Mouse (Mus musculus): ENCODE data around the gene Il18rap. TPM values are rescaled to one million over a fixed set of nuclear protein-coding genes. Genes with fewer than 3 reads are reported as not detected.

Gene Il18rap
- total and polyA plus RNA-seq, 3 experiments: 1.1 to 3.0 (median 2.5) TPM

GRCm38 (mm10) chr1:40469900-40470299 lies 45.3 kb upstream of the Il18rap start:
- Histone ChIP-seq H3K27me3 (replicated peaks) (no peaks in the 10 kb centered on the region), H3K4me3 (replicated peaks in 1 of 3; ENCODE audit: low read depth in 2 of 3, low read length in 2 of 3, poor library complexity in 1 of 3) (no peak overlapping the region), H3K79me2 (replicated peaks; ENCODE audit: control insufficient read depth, extremely low read depth, insufficient read depth, poor library complexity, severe bottlenecking) (no peaks in the 10 kb centered on the region), H3K27ac (ENCODE audit: insufficient read depth, low read depth) (no peak overlapping the region), H3K9me3 (replicated peaks; ENCODE audit: low read length) (no peaks in the 10 kb centered on the region), H3K9ac (ENCODE audit: insufficient read depth, low read depth) (no peak overlapping the region), H3K36me3 (replicated peaks in 1 of 2; ENCODE audit: control insufficient read depth in 1 of 2, insufficient read depth in 1 of 2, low read length in 1 of 2) (no peaks in the 10 kb centered on the region), H3K4me1 (ENCODE audit: control insufficient read depth in 1 of 2, insufficient read depth in 2 of 2) (peaks cover 3 to 16% of the 10 kb centered on the region in 2 experiments; a peak in 1 of 4 replicates), H3K4me2 (ENCODE audit: insufficient read depth, low read depth, poor library complexity, severe bottlenecking) (no peak overlapping the region)
- TF ChIP-seq SIN3A (IDR thresholded peaks at IDR 0.05; ENCODE audit: low read length) (no peak), KAT2A (IDR thresholded peaks at IDR 0.05; ENCODE audit: insufficient replicate concordance, low read length) (no peak), ZMIZ1 (IDR thresholded peaks at IDR 0.05; ENCODE audit: low read depth, low read length) (no peak), MYC (IDR thresholded peaks at IDR 0.05; ENCODE audit: low read depth, low read length) (no peak), NRF1 (IDR thresholded peaks at IDR 0.05; ENCODE audit: low read depth, low read length) (no peak), HCFC1 (IDR thresholded peaks at IDR 0.05; ENCODE audit: low read depth, low read length) (no peak), IRF4 (IDR thresholded peaks at IDR 0.05; ENCODE audit: low read depth, low read length) (no peak), GABPA (IDR thresholded peaks at IDR 0.05; ENCODE audit: insufficient replicate concordance, low read depth, low read length) (no peak), CHD2 (IDR thresholded peaks at IDR 0.05; ENCODE audit: low read length) (no peak), SMC3 (IDR thresholded peaks at IDR 0.05; ENCODE audit: low read depth, low read length) (no peak), RCOR1 (conservative IDR thresholded peaks at IDR 0.05; ENCODE audit: low read depth, low read length) (no peak), MAX (IDR thresholded peaks at IDR 0.05; ENCODE audit: low read length) (no peak), USF2 (conservative IDR thresholded peaks at IDR 0.05; ENCODE audit: low read depth, low read length) (no peak), PAX5 (IDR thresholded peaks at IDR 0.05; ENCODE audit: low read length) (no peak), CTCF (conservative IDR thresholded peaks at IDR 0.05 in 1 of 2, IDR thresholded peaks at IDR 0.05 in 1 of 2; ENCODE audit: low read depth in 2 of 2, low read length in 2 of 2) (no peak), EP300 (IDR thresholded peaks at IDR 0.05; ENCODE audit: low read length) (no peak), MXI1 (IDR thresholded peaks at IDR 0.05; ENCODE audit: low read depth, low read length) (no peak), ZNF384 (IDR thresholded peaks at IDR 0.05; ENCODE audit: low read depth, low read length) (no peak)
- in situ Hi-C loops (cut with MboI; ENCODE audit: low pct_ligation_motif_present, low pct_unique_long_range_greater_than_20kb, low sequenced_read_pairs): no loop called here
- DNase-seq (ENCODE audit: extremely low read depth): no peak
- dilution Hi-C loops (cut with MboI; ENCODE audit: extremely low pct_ligation_motif_present, extremely low pct_unique_long_range_greater_than_20kb, low sequenced_read_pairs): no loop called here

- dilution Hi-C loops (cut with MboI; ENCODE audit: extremely low pct_ligation_motif_present, extremely low pct_unique_long_range_greater_than_20kb, low sequenced_read_pairs) (no loop called here), in situ Hi-C loops (cut with MboI; ENCODE audit: low pct_ligation_motif_present, low pct_unique_long_range_greater_than_20kb, low sequenced_read_pairs) (no loop called here)
- TF ChIP-seq CTCF (conservative IDR thresholded peaks at IDR 0.05 in 1 of 2, IDR thresholded peaks at IDR 0.05 in 1 of 2; ENCODE audit: low read depth in 2 of 2, low read length in 2 of 2) (no peak), NELFE (IDR thresholded peaks at IDR 0.05; ENCODE audit: low read depth, low read length) (no peak), IRF4 (IDR thresholded peaks at IDR 0.05; ENCODE audit: low read depth, low read length) (no peak), MAFK (IDR thresholded peaks at IDR 0.05; ENCODE audit: insufficient replicate concordance, low read length) (no peak), MAX (IDR thresholded peaks at IDR 0.05; ENCODE audit: low read length) (no peak), USF2 (conservative IDR thresholded peaks at IDR 0.05; ENCODE audit: low read depth, low read length) (no peak), RAD21 (IDR thresholded peaks at IDR 0.05; ENCODE audit: low read depth, low read length) (no peak)
Observed at GRCm38 (mm10) chr1:40472401-40472800, 42.8 kb upstream of the Il18rap start.

More at GRCm38 (mm10) chr1:40472401-40472800, 42.8 kb upstream of the Il18rap start:
- no peak overlapping the region for H3K9ac ChIP-seq (ENCODE audit: insufficient read depth, low read depth)
- no peaks in the 10 kb centered on the region for H3K36me3 ChIP-seq (replicated peaks in 1 of 2; ENCODE audit: control insufficient read depth in 1 of 2, insufficient read depth in 1 of 2, low read length in 1 of 2)
- H3K79me2 ChIP-seq (replicated peaks; ENCODE audit: control insufficient read depth, extremely low read depth, insufficient read depth, poor library complexity, severe bottlenecking): no peaks in the 10 kb centered on the region
- H3K4me3 ChIP-seq (replicated peaks in 1 of 3; ENCODE audit: low read depth in 2 of 3, low read length in 2 of 3, poor library complexity in 1 of 3): no peak overlapping the region
- H3K4me2 ChIP-seq (ENCODE audit: insufficient read depth, low read depth, poor library complexity, severe bottlenecking): no peak overlapping the region
- no peaks in the 10 kb centered on the region for H3K9me3 ChIP-seq (replicated peaks; ENCODE audit: low read length)
- DNase-seq (ENCODE audit: extremely low read depth): no peak
- H3K4me1 ChIP-seq (ENCODE audit: control insufficient read depth in 1 of 2, insufficient read depth in 2 of 2): peaks cover 0 to 31% of the 10 kb centered on the region in 2 experiments; a peak in 2 of 4 replicates
- no peak overlapping the region for H3K27ac ChIP-seq (ENCODE audit: insufficient read depth, low read depth)
- H3K27me3 ChIP-seq (replicated peaks): no peaks in the 10 kb centered on the region
